Mouse (Mus musculus): ENCODE results near the gene Olfr832.
"Not testable (repeated sequence)": the region's sequence is repeated elsewhere in the genome, so short reads cannot be mapped to it uniquely, and the experiment has no call there.

The Olfr832 gene

DNA sequence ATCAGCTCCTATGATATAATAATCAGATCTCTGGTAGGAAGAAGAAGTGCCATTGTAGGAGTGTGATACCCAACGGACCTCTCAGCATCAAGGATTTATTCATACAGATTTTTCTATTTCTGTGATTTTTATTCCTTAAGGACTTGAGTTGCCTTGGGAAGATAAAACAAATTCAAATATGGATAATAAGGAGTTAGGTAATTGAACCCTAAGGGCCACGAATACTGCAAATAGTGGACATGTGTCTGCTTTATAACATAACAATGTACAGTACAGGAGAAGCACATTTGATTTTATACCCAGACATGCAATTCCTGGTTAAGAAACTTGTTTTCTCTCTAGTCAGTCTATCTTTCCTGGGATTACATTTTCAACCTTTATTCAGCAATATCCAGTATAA, at the start of gene Olfr832:
Gene Olfr832 (plus strand): TSS at position 301 of the 400 bp plus-strand sequence.
- not testable (repeated sequence) for DNase-seq (ENCODE audit: low spot score in 2 of 2)

DNA sequence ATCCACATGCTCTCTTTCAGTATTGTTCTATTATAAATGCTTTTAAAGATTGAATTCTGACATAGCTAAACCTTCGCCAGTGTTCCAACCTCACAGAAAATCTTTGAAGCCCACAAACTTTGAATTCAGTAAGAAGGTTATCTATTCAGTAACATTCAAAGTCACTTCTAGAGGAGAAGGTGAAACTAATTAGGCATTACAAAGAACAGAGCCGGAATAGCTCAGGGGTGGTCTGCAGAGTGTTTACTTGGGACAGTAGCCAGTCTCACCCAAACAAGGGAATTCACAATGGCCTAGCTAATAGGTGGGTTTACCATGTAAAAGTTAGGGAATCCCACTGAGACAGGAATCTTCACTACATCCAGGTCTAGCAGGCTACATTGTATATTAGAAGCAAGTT, 29.2 kb upstream of the Olfr832 start:
- DNase-seq (ENCODE audit: low spot score in 2 of 2) = not testable (repeated sequence)

DNA sequence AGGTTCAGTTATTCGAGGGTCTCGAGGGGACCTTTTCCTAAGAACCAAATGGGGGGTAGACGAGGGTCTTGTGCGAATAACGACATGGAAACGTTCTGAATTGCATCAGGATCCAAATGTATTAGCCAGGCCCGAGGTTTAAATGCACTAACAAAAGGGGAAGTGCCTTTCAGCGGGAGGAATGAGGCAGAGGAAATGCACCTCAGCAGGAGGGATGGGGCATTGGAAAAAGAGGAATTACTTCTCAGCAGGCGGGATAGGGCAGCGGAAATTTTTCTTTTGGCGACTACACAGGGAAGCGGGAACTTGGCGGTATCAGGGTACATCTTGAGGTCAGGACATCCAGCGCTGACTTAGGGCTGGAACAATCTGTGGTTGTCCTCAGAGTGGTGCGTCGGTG, 9.0 kb upstream of the Olfr832 start:
- not testable (repeated sequence) for DNase-seq (ENCODE audit: low spot score in 2 of 2)

DNA sequence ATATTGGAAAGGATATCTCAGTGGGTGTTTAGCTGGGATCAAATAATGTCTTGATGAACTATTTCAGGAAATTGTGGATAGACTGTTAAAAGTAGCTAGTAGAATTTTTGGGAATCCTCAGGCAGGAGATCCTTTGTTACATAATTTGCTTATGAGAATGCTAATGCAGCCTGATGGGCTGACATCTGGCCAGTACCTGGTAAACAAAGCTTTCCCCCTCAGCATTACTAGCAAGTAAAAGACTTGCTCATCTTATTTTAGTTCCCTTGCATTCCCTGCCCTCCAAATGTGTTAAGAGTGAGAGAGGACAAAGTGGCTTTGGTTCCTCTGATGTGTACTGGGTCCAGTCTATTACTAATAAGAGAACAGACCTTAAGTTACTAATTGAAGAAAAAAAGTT, 25.1 kb downstream of the Olfr832 start:
- no peak for DNase-seq (ENCODE audit: low spot score in 2 of 2)

DNA sequence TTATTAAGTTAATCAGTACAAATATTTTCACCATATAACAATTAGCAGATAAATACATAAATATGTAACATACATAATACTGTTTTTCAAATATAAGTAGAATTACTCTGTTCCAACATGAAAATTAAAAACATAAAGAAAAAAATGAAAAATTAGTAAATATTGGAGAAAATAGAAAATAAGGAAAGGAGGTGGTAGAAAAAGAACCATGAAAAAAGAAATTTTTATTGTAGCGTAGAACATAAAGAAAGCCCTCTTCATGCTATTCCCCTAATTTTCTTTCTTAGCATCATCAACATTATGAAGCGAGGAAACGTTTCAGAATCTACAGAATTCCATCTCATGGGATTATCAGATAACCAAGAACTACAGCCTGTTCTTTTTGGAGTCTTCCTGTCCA, 50.8 kb downstream of the Olfr832 start, which contains the start of gene Olfr834:
Gene Olfr834 (plus strand): TSS at position 301 of the 400 bp plus-strand sequence.
- no peak for DNase-seq (ENCODE audit: low spot score in 2 of 2)
